Mouse (Mus musculus) fat pad, adult 2 months (tissue): Measurements from ENCODE around the gene Micu2.
"Not testable (repeated sequence)": the region's sequence is repeated elsewhere in the genome, so short reads cannot be mapped to it uniquely, and the experiment has no call there.

Experiments used
- DNase-seq: peaks from one replicate; pipeline ENCODE4 v3.0.0-alpha.2; 2011; ENCODE audit warnings: low read depth, low spot score; ENCODE audit errors: extremely low read depth

The Micu2 gene

GRCm38 (mm10) chr14:57967080-57967797 lies 31.8 kb downstream of the Micu2 start:
- DNase-seq: no peak

DNA sequence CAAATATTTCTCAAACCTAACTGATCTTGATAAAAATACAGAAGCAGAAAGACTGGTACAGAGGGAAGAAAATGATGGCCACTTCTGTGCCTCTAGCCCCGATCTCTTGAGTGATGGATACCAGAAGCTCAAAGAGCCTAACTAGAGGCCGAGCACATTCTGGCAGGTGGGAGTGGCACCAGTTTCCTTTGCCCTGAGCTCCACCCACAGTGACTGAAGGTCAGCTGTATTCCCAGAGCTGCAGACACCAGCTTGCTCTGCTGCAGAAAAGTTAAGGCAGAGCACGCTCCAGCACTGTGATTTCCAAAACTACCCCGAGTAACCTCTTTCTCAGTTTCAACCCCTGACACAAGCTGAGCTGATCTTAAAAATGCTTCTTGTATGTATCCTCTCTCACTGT lies 37.2 kb downstream of the Micu2 start:
- no peak for DNase-seq

DNA sequence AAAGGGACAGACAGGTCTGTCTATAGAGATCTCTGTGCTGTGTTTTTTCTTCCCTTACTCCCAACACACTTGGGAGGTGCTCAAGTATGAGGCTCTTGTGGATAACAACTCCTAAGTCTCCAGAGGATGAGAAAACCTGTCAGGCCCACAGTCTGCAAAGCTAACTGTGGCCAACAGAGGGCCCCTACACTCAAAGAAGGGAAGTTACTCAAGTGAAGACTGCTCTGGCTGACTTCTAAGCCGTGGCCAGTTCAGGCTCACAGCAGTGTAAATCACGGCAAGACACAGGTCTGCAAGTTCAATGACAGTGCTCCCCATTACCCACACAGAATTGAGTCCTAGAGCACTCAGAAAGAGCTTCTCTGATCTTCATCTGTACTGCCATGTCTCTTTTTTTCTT lies 48.0 kb downstream of the Micu2 start:
- DNase-seq: no peak

DNA sequence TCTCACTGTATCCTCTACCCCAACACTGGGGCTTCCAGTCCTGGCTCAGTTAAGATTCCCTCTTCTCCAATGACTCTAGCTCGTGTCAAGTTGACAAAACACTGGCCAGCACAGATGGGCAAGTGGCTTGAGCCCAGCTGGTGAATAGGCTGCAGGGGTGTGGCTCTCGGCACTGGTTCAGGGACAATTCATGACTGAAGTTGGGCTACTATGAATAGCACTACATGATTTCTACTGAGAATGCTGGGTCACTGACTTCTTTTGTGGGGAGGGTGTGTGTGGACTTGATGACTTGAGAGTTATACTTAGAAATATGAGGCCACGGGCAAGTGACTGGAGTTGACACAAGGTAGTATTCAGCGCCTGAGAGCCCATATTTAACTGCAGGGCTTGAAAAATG lies 53.2 kb downstream of the Micu2 start:
- DNase-seq: no peak

DNA sequence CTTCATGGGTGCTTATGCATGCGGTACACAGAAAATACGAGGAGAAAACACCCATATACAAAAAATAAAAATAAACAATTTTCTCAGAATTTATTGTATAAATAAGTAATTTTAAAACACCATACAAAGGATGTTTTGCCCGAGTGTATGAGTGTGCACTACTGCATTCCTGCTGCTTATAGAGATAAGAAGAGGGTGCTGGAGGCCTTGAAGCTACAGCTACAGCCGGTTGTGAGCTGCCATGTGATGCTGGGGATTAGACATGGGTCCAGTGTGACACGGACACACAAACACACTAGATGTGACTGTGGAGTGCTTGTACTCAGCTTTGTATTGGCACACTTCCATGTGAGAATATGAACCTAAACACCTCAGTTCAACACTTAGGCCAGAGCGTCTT lies 61.8 kb downstream of the Micu2 start:
- no peak for DNase-seq

DNA sequence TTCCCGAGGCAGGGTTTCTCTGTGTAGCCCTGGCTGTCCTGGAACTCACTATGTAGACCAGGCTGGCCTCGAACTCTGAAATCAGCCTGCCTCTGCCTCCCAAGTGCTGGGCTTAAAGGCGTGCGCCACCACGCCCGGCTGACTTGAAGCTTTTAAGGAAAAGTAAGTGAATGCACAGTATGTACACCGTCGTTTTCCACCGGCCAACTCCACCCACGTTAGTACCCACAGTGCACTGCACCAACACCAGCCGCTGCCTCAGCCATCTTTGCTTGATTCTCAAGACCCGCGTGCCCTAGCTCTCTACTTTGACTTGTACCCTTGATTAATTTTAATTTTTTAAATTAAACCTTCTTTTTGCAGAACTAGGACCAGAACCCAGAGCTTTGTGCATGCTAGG lies 64.4 kb downstream of the Micu2 start:
- DNase-seq: no peak

- no peak for DNase-seq
Measured at GRCm38 (mm10) chr14:57933608-57934007, 65.5 kb downstream of the Micu2 start.

DNA sequence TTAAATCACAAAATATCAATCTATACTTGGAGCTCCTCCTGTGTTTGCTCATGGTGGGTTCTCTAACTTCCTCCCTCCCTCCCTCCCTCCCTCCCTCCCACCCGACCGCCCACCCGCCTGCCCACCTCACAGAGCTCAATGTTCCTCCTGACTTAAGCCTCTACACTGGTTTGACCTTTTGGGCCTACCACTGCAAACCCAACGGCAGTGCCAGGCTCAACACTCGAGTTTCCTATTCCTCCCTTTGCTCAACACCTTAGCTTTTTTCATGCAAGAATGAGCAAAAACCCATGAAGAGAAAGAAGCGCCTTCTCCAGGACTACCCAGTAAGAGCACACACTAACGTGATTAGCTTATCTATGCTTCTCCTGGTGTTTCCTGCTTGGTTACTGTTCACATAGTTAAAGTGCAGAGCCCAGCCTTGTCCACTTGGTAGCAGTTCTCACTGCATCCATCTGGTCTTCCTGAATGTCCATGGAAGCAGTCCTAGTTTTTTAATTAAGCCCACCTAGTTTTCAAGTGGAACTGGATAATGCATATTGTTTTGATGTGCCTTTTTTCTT lies 66.1 kb downstream of the Micu2 start:
- DNase-seq: no peak

DNA sequence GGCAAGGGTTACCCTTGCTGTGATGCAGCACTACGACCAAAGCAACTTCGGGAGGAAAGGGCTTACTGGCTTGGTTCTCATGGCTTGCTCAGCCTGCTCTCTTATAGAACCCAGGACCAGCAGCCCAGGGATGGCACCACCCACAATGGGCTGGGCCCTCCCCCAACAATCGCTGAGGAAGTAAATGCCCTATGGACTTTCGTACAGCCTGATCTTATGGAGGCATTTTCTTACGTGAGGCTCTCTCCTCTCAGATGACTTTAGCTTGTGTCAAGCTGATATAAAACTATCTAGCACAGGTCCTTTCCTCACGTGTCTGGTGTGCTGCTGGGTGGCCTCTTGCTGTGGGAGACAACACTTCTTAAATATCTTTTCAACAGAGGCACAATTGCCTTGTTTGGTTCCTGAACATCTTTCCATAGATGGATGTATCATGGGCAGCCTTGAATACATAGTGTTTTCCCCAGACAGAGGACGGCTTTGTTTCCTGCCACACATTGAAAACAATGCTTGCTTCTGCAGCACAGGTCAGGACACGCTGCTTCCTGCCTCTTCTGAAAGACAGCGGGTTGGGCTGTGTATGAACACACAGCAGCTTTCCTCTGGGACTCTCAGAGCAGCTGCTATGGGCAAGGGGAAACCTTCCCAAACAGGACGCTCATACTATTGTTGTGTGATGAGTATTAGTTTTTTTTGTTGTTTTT lies 77.5 kb downstream of the Micu2 start:
- no peak for DNase-seq

DNA sequence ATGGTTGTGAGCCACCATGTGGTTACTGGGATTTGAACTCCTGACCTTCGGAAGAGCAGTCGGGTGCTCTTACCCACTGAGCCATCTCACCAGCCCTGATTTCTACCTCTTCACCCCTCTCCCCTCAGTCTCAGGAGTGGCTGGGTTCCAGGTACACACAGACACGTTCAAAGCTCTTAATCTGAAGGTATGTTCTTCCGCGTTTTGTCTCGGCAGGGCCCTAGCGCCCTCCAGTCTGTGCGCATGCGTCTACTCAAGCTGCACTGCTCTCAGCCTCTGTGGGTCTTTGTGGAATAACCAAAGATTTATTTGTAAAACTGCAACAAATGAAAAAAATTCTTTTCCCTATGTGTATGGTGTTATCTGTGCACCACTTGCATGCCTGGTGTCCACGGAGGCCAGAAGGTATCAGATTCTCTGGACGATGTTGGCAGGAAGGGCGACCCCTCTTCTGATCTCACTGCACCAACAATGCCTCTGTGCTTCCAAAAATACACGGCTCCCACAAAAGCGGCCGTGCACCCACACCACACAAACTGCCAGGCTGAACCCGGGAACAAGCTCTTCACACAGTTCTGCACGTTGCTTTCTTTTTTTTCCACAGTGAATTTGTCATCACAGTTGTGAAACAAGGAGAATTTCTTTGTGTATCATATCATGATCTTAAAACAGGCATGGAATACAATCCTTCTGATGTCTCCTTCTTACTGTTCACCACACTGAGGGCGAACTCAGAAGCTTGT lies 78.3 kb downstream of the Micu2 start:
- no peak for DNase-seq

- no peak for DNase-seq
Measured at GRCm38 (mm10) chr14:57919148-57919875, 79.8 kb downstream of the Micu2 start.

DNA sequence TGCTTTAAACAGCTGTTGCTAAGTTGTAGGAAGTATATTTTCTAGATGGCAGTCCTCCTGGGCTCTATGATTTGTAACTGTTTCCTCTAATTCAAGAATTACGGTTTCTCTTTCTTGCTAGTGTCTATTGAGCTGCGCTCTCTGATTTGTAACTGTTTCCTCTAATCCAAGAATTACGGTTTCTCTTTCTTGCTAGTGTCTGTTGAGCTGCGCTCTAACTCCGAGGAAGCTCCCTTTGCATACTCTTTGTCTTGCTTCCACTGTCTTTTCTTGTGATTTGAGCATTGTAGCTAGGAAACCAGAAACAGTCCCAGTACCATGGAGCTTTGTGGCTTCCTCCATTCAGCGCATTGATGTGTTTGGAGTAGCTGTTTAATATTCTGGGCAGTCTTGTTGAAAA lies 83.7 kb downstream of the Micu2 start:
- DNase-seq: no peak

DNA sequence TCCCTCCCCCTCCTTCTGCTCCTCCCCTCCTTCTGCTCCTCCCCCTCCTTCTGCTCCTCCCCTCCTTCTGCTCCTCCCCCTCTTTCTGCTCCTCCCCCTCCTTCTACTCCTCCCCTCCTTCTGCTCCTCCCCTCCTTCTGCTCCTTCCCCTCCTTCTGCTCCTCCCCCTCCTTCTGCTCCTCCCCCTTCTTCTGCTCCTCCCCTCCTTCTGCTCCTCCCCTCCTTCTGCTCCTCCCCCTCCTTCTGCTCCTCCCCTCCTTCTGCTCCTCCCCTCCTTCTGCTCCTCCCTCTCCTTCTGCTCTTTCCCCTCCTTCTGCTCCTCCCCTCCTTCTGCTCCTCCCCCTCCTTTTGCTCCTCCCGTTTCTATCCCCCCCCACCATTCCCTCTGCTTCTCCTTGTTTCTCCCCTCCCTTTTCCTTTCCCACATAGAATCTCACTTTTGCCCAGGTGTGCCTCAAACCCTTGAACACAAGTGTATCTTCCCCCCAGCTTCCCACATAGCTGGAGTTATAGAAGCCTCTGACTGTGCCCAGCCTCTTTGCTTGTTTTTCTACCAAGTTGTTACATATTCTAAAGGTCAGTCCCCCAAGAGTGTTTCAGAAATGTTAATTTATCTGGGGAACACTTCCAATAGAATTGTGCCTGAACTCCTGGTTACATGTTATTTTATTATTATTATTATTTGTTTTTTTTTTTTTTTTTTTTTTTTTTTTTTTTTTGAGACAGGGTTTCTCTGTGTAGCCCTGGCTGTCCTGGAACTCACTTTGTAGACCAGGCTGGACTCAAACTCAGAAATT lies 86.7 kb downstream of the Micu2 start:
- not testable (repeated sequence) for DNase-seq

DNA sequence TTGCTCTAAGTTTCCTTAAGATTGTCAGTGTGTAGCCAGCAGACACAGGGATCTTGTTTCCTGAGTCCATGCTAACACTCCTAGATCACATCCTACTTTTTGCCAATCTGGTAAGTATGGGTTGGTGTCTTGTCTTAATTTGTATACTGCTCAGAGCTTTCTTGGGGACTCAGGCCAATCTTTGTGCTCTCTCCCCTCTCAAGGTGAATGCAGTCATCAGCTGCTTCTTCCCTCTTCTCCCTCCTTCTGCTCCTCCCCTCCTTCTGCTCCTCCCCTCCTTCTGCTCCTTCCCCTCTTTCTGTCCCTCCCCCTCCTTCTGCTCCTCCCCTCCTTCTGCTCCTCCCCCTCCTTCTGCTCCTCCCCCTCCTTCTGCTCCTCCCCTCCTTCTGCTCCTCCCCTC lies 87.3 kb downstream of the Micu2 start:
- not testable (repeated sequence) for DNase-seq

GRCm38 (mm10) chr14:57911316-57911715 lies 87.7 kb downstream of the Micu2 start:
- DNase-seq: no peak

DNA sequence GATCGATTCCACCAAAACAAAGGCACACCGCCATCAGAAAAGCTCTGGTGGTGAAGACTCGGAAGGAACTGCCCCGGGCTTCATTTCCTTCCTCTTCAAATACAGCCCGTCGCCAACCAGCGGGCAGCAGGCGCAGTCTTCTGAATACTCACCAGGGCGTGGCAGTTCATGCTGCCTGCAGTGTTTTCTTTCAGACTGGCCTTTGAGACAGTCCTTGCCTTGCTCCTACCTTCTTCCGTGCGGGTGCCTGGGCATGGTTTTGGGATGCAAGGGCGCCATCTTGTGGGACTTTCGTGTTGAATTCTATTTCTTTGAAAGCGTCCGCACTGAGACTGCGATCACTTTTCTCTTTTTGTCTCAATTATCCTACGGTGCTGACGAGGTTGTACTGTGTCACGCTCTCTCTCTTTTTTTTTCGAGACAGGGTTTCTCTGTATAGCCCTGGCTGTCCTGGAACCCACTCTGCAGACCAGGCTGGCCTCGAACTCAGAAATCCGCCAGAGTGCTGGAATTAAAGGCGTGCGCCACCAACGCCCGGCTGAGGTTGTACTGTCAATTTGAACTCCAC lies 88.5 kb downstream of the Micu2 start:
- no peak for DNase-seq

- no peak for DNase-seq
Measured at GRCm38 (mm10) chr14:57909297-57909696, 89.8 kb downstream of the Micu2 start.

GRCm38 (mm10) chr14:57908431-57908830 lies 90.6 kb downstream of the Micu2 start:
- no peak for DNase-seq

GRCm38 (mm10) chr14:57901998-57902397 lies 97.1 kb downstream of the Micu2 start:
- DNase-seq: no peak

DNA sequence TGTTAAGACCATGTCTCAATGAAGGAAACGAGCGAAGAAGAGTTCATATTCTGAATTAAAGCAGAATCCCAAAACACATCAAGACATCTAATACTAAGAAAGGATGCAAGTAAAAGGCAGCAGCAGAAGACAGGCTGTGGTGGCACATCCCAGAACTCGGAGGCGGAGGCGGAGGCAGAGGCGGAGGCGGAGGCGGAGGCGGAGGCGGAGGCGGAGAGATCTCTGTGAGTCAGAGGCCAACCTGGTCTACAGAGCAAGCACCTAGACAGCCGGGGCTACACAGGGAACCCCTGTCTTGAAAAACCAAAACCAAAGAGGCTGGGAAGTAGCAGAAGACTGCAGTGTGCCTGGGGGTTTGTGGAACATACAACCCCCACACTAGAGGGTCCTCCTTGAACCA lies 102.2 kb downstream of the Micu2 start:
- DNase-seq: no peak
